Mouse (Mus musculus): ENCODE results near the gene Ipo4. TPM values are rescaled to one million over a fixed set of nuclear protein-coding genes. Genes with fewer than 3 reads are reported as not detected.

Gene Ipo4
- polyA plus RNA-seq, 1 experiment from 2014 or later: 127 TPM

- H3K27me3 ChIP-seq (replicated peaks; ENCODE audit: control insufficient read depth, insufficient read depth, low read length): no peaks in the 10 kb centered on the region
- peaks cover 4% of the 10 kb centered on the region; the same call in 1 of the 2 replicates for H3K4me1 ChIP-seq (ENCODE audit: control insufficient read depth, insufficient read depth, low read length)
- H3K9ac ChIP-seq (ENCODE audit: low read depth, low read length): no peak overlapping the region
- no peaks in the 10 kb centered on the region for H3K36me3 ChIP-seq (ENCODE audit: control insufficient read depth, insufficient read depth, low read length)
- DNase-seq (ENCODE audit: low spot score) (no peak), ATAC-seq (ENCODE audit: low read depth) (no peak)
- H3K4me3 ChIP-seq (ENCODE audit: low read depth, low read length): no peak overlapping the region
- 92% methylated on average over 2 of the region's 2 CpGs for WGBS
- no peak overlapping the region for H3K4me2 ChIP-seq (ENCODE audit: low read depth, low read length)
- no peak overlapping the region for H3K27ac ChIP-seq (replicated peaks; ENCODE audit: low read depth, low read length)
- no peaks in the 10 kb centered on the region for H3K9me3 ChIP-seq (ENCODE audit: control insufficient read depth, low read length)
These were observed 18.9 kb downstream of the Ipo4 start for GRCm38 (mm10) chr14:55616844-55617243.

GRCm38 (mm10) chr14:55615876-55616275, 19.9 kb downstream of the Ipo4 start:
- no peak overlapping the region for H3K4me2 ChIP-seq (ENCODE audit: low read depth, low read length)
- no peak overlapping the region for H3K9ac ChIP-seq (ENCODE audit: low read depth, low read length)
- ATAC-seq (ENCODE audit: low read depth): no peak
- DNase-seq (ENCODE audit: low spot score): no peak
- no peak overlapping the region for H3K27ac ChIP-seq (replicated peaks; ENCODE audit: low read depth, low read length)
- no peaks in the 10 kb centered on the region for H3K9me3 ChIP-seq (ENCODE audit: control insufficient read depth, low read length)
- peaks cover 4% of the 10 kb centered on the region; the same call in 1 of the 2 replicates for H3K4me1 ChIP-seq (ENCODE audit: control insufficient read depth, insufficient read depth, low read length)
- no peaks in the 10 kb centered on the region for H3K36me3 ChIP-seq (ENCODE audit: control insufficient read depth, insufficient read depth, low read length)
- no peaks in the 10 kb centered on the region for H3K27me3 ChIP-seq (replicated peaks; ENCODE audit: control insufficient read depth, insufficient read depth, low read length)
- WGBS: 39% methylated on average over 2 of the region's 2 CpGs
- no peak overlapping the region for H3K4me3 ChIP-seq (ENCODE audit: low read depth, low read length)

- Histone ChIP-seq H3K4me1 (ENCODE audit: control insufficient read depth, insufficient read depth, low read length) (peaks cover 4% of the 10 kb centered on the region; the same call in 1 of the 2 replicates), H3K9ac (ENCODE audit: low read depth, low read length) (no peak overlapping the region), H3K36me3 (ENCODE audit: control insufficient read depth, insufficient read depth, low read length) (0 out of 2 replicates have a peak, but pooled peaks cover 5% of the 10 kb centered on the region), H3K4me3 (ENCODE audit: low read depth, low read length) (no peak overlapping the region), H3K27ac (replicated peaks; ENCODE audit: low read depth, low read length) (no peak overlapping the region), H3K9me3 (ENCODE audit: control insufficient read depth, low read length) (no peaks in the 10 kb centered on the region), H3K4me2 (ENCODE audit: low read depth, low read length) (no peak overlapping the region), H3K27me3 (replicated peaks; ENCODE audit: control insufficient read depth, insufficient read depth, low read length) (no peaks in the 10 kb centered on the region)
- ATAC-seq (ENCODE audit: low read depth) (no peak), DNase-seq (ENCODE audit: low spot score) (no peak)
- 73% methylated on average over 7 of the region's 7 CpGs for WGBS
These were observed 21.1 kb downstream of the Ipo4 start for GRCm38 (mm10) chr14:55614565-55615178.

GRCm38 (mm10) chr14:55613346-55613745, 22.4 kb downstream of the Ipo4 start:
- no peaks in the 10 kb centered on the region for H3K4me1 ChIP-seq (ENCODE audit: control insufficient read depth, insufficient read depth, low read length)
- no peak overlapping the region for H3K27ac ChIP-seq (replicated peaks; ENCODE audit: low read depth, low read length)
- ATAC-seq (ENCODE audit: low read depth): no peak
- peaks cover 18% of the 10 kb centered on the region for H3K36me3 ChIP-seq (ENCODE audit: control insufficient read depth, insufficient read depth, low read length)
- no peak overlapping the region for H3K4me2 ChIP-seq (ENCODE audit: low read depth, low read length)
- DNase-seq (ENCODE audit: low spot score): peak; percentile 8
- 63% methylated on average over 6 of the region's 6 CpGs for WGBS
- no peak overlapping the region for H3K4me3 ChIP-seq (ENCODE audit: low read depth, low read length)
- H3K27me3 ChIP-seq (replicated peaks; ENCODE audit: control insufficient read depth, insufficient read depth, low read length): no peaks in the 10 kb centered on the region
- no peak overlapping the region for H3K9ac ChIP-seq (ENCODE audit: low read depth, low read length)
- no peaks in the 10 kb centered on the region for H3K9me3 ChIP-seq (ENCODE audit: control insufficient read depth, low read length)

GRCm38 (mm10) chr14:55608339-55608738, 27.4 kb downstream of the Ipo4 start:
- Histone ChIP-seq H3K36me3 (ENCODE audit: control insufficient read depth, insufficient read depth, low read length) (peaks cover 49% of the 10 kb centered on the region), H3K9me3 (ENCODE audit: control insufficient read depth, low read length) (no peaks in the 10 kb centered on the region)

GRCm38 (mm10) chr14:55605743-55606459, 29.9 kb downstream of the Ipo4 start:
- Histone ChIP-seq H3K4me3 (ENCODE audit: low read depth, low read length) (no peak overlapping the region), H3K4me2 (ENCODE audit: low read depth, low read length) (no peak overlapping the region), H3K9ac (ENCODE audit: low read depth, low read length) (no peak overlapping the region), H3K27ac (replicated peaks; ENCODE audit: low read depth, low read length) (no peak overlapping the region), H3K9me3 (ENCODE audit: control insufficient read depth, low read length) (no peaks in the 10 kb centered on the region), H3K27me3 (replicated peaks; ENCODE audit: control insufficient read depth, insufficient read depth, low read length) (no peaks in the 10 kb centered on the region), H3K4me1 (ENCODE audit: control insufficient read depth, insufficient read depth, low read length) (peaks cover 4% of the 10 kb centered on the region; the same call in 1 of the 2 replicates), H3K36me3 (ENCODE audit: control insufficient read depth, insufficient read depth, low read length) (peaks cover 73% of the 10 kb centered on the region)
- no peak for DNase-seq (ENCODE audit: low spot score)
- no peak for ATAC-seq (ENCODE audit: low read depth)
- WGBS: 87% methylated on average over 16 of the region's 16 CpGs

More at GRCm38 (mm10) chr14:55608339-55608738, 27.4 kb downstream of the Ipo4 start:
- Histone ChIP-seq H3K4me1 (ENCODE audit: control insufficient read depth, insufficient read depth, low read length) (peaks cover 4% of the 10 kb centered on the region; the same call in 1 of the 2 replicates), H3K27me3 (replicated peaks; ENCODE audit: control insufficient read depth, insufficient read depth, low read length) (no peaks in the 10 kb centered on the region), H3K9ac (ENCODE audit: low read depth, low read length) (no peak overlapping the region), H3K4me2 (ENCODE audit: low read depth, low read length) (no peak overlapping the region), H3K4me3 (ENCODE audit: low read depth, low read length) (no peak overlapping the region), H3K27ac (replicated peaks; ENCODE audit: low read depth, low read length) (no peak overlapping the region)
- ATAC-seq (ENCODE audit: low read depth) (no peak), DNase-seq (ENCODE audit: low spot score) (no peak)
- WGBS: 94% methylated on average over 6 of the region's 6 CpGs

- WGBS: 86% methylated on average over 11 of the region's 11 CpGs
- 0 out of 2 replicates have a peak overlapping the region, but pooled peaks have one; percentile 42 for H3K4me3 ChIP-seq (ENCODE audit: low read depth, low read length)
- H3K9ac ChIP-seq (ENCODE audit: low read depth, low read length): 0 out of 2 replicates have a peak overlapping the region, but pooled peaks have one; percentile 14
- peak overlapping the region; percentile 59 for H3K4me2 ChIP-seq (ENCODE audit: low read depth, low read length)
- peaks cover 4% of the 10 kb centered on the region; the same call in 1 of the 2 replicates for H3K4me1 ChIP-seq (ENCODE audit: control insufficient read depth, insufficient read depth, low read length)
- peaks cover 81% of the 10 kb centered on the region for H3K36me3 ChIP-seq (ENCODE audit: control insufficient read depth, insufficient read depth, low read length)
- 0 out of 2 replicates have a peak overlapping the region, but pooled peaks have one; percentile 24 for H3K27ac ChIP-seq (replicated peaks; ENCODE audit: low read depth, low read length)
- H3K9me3 ChIP-seq (ENCODE audit: control insufficient read depth, low read length): no peaks in the 10 kb centered on the region
- H3K27me3 ChIP-seq (replicated peaks; ENCODE audit: control insufficient read depth, insufficient read depth, low read length): no peaks in the 10 kb centered on the region
- DNase-seq (ENCODE audit: low spot score) (no peak), ATAC-seq (ENCODE audit: low read depth) (no peak)
These were observed 30.9 kb downstream of the Ipo4 start for GRCm38 (mm10) chr14:55604823-55605222.

GRCm38 (mm10) chr14:55603633-55604576, 31.9 kb downstream of the Ipo4 start:
- Histone ChIP-seq H3K4me2 (ENCODE audit: low read depth, low read length) (peak overlapping the region; percentile 59), H3K27ac (replicated peaks; ENCODE audit: low read depth, low read length) (peak overlapping the region; percentile 48), H3K36me3 (ENCODE audit: control insufficient read depth, insufficient read depth, low read length) (peaks cover 81% of the 10 kb centered on the region), H3K9me3 (ENCODE audit: control insufficient read depth, low read length) (no peaks in the 10 kb centered on the region), H3K4me3 (ENCODE audit: low read depth, low read length) (peak overlapping the region; percentile 42), H3K4me1 (ENCODE audit: control insufficient read depth, insufficient read depth, low read length) (peaks cover 4% of the 10 kb centered on the region; the same call in 1 of the 2 replicates), H3K27me3 (replicated peaks; ENCODE audit: control insufficient read depth, insufficient read depth, low read length) (no peaks in the 10 kb centered on the region), H3K9ac (ENCODE audit: low read depth, low read length) (peak overlapping the region; percentile 60)
- DNase-seq (ENCODE audit: low spot score): peak; percentile 95
- ATAC-seq (ENCODE audit: low read depth): peak; percentile 95
- WGBS: 18% methylated on average over 19 of the region's 19 CpGs

All from embryonic facial prominence, embryonic 14.5 days (tissue).